Mouse (Mus musculus): ENCODE measurements around the gene Gsg1.
A peak's percentile ranks its signal among the peaks of the same experiment; 100 is the strongest.

Gsg1 gene

GRCm38 (mm10) chr6:135206909-135207308, 47.2 kb downstream of the Gsg1 start:
- no peak for DNase-seq (ENCODE audit: low spot score in 2 of 2)

GRCm38 (mm10) chr6:135205802-135206201, 48.3 kb downstream of the Gsg1 start:
- DNase-seq (ENCODE audit: low spot score in 2 of 2): no peak

DNA sequence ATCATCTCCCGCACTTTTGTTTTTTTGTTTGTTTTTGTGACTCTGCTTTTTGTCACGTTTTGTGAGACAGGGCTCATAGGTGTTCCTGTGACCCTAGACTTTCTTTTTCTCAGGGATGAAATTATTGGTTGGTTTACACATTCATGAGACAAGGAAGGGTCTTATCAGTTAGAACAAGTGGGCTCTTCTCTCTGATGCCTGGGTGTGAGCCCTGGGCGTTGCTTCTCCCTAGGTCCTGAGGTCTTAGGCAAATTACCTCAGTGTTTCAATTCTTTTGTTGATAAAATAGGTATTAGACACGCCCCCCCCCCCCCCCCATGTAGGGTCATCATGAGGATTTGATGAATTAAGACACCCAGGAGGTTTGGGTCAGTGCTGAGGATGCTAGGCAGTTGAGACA, 49.3 kb downstream of the Gsg1 start:
- DNase-seq (ENCODE audit: low spot score in 2 of 2): no peak

DNA sequence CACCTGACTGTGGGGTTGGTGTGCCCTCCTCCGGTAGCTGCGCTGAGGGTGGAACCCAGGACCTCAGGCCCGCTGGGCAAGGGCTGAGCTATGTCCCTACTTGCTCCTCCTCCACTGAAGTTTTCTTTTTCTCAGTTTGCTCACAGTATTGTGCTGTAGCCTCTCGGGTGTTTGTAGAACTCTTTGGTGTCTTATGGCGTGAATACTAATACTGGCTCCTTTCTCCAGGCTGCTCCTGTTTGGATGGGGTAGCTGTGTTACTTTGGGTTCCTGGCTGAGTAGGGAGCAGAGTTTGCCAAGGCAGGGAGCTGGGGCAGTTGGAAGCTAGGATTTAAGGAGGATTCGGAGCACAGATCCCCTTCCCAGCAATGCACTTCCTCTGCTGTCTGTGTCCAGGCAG, 50.4 kb downstream of the Gsg1 start:
- DNase-seq (ENCODE audit: low spot score in 2 of 2): no peak

- DNase-seq (ENCODE audit: low spot score in 2 of 2): no peak
These were observed 51.5 kb downstream of the Gsg1 start for GRCm38 (mm10) chr6:135202668-135203067.

GRCm38 (mm10) chr6:135200122-135200957, 53.8 kb downstream of the Gsg1 start:
- no peak for DNase-seq (ENCODE audit: low spot score in 2 of 2)

DNA sequence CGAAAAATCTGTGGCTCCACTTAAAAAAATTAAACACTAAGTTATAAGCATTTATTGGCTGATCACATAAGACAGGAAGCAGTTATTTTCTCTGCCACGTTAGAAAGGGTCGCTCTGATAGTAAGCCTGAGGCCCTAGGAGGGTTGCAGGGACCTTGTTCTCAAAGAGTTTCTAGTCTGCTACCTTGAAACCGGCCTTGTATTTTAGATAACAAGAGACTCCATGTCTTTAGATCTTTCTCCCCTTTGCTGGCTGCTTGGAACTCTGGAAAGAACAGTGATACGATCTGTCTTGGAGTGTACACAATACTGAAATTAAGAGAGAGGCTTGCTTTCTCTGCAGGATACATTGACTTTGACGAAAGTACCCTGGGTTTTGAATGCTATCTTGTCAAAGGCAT, 55.4 kb downstream of the Gsg1 start:
- no peak for DNase-seq (ENCODE audit: low spot score in 2 of 2)

DNA sequence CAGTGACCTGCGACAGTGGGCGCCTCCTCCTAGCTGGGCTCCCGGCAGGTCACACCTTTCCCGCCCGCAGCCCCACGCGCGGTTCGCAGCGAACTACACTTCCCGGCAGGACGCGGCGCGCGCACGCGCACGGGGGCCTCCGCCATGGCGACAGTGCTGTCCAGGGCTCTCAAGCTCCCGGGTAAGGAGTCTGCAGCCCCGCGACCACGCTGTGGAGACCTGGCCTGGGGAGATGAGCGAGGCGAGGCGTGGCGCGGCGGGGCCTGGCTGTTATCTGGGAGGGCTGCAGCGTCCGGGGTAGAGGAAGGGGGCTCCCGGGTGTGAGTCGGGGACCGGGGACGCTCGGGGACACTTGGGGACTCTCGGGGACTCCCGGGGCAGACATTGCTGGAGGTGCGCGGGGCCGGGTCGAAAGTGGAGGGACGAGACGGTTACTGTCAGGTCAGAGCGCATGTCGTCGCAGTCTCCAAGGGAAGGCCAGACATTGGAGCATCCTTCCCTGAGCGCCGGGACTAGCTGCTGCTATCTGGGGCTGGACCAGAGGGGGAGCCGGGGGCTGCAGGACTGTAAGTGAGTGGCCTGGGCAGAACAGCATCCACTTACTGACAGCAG, 56.1 kb downstream of the Gsg1 start, which contains the start of the genes Fam234b and Hebp1:
Gene Fam234b (plus strand): TSS at position 57 of the 612 bp plus-strand sequence.
Gene Hebp1 (minus strand): TSS at position 102 of the 612 bp plus-strand sequence.
- DNase-seq (ENCODE audit: low spot score in 2 of 2): peak; percentile 72 to 77

- DNase-seq (ENCODE audit: low spot score in 2 of 2): no peak
These were observed 56.7 kb downstream of the Gsg1 start for GRCm38 (mm10) chr6:135197446-135197845.

DNA sequence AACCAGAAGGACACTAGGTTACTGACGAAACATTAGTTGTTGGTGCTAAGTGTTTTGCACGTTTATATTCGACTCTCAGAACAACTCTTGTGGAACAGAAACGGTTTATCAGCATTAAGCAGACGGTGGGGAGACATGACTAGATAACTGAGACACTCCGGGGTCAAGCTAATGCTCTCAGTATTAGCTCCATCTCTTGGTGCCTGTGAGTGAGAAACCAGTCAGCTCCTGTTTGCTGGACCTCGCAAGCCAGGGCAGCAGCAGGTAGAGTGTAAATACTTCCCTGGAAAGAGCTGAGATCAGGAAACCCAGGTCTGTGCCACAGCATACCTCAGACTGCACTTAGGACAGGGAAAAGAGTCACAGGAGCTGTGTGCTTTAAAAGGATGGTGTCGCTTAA, 57.4 kb downstream of the Gsg1 start:
- DNase-seq (ENCODE audit: low spot score in 2 of 2): no peak

- DNase-seq (ENCODE audit: low spot score in 2 of 2): no peak
These were observed 59.2 kb downstream of the Gsg1 start for GRCm38 (mm10) chr6:135194907-135195306.

DNA sequence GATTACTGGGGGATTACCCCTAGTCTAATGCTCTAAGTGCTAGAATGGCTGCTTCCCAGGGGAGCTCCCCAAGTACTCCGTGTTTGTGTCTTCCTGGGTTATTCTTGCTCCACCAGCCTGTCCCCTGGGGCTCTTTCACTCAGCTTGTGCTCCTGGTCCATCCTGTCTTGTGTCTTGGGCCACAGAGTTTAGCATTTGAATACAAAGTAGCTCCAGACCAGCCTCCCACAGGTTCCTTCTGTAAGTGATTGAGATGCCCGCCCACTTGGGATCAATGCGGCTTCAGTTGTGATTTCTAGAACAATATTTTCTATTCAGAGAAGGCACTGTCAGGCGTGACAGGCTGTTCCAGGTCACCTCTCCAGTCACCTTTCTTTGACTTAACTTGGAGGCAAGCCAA, 60.4 kb downstream of the Gsg1 start:
- peak in 1 of 2 experiments; percentile 52 for DNase-seq (ENCODE audit: low spot score in 2 of 2)

DNA sequence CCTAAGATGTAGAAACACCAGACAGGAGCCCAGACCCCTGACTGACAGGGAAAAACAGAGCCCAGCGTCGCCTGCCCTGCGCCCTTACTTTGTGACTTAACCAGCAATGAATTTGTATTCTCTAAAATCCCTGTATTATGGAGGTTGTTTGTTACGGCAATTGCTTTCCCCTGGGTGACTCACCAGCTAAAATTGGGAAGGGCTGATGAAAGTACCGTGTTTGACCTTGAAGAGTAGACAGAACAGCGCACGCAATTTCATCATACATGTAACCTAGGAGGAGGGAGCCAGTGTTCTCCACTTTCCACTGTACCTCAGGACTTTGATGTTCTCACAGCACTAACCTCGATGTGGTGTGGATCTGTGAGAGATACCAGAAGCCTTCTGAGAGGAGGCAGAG, 61.2 kb downstream of the Gsg1 start:
- DNase-seq (ENCODE audit: low spot score in 2 of 2): peak in 1 of 2 experiments; percentile 52

DNA sequence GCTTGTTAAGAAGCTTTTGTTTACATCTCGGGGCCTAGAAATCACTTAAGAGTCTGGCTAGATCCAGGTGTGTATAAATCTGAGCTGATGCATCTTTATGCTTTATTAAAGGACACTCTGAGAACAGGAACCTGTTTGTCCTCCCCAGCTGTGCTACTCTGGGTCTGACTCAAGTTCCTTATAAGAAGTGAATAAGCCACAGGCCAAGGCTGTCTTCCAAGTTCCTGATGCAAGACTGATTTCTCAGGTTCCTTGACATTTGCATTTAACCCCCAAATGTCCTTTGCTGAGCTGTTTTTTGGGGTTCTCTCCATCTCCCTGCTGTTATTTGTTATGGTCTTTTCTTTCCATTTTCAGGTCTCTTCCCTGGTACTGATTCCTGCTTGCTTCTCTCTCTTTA, 62.2 kb downstream of the Gsg1 start:
- DNase-seq (ENCODE audit: low spot score in 2 of 2): no peak

- DNase-seq (ENCODE audit: low spot score in 2 of 2): no peak
These were observed 64.0 kb downstream of the Gsg1 start for GRCm38 (mm10) chr6:135190122-135190521.

- no peak for DNase-seq (ENCODE audit: low spot score in 2 of 2)
These were observed 65.5 kb downstream of the Gsg1 start for GRCm38 (mm10) chr6:135188629-135189028.

Measured in urinary bladder, postnatal 4 days (tissue).